Mouse (Mus musculus): ENCODE data around the gene Gpr26. TPM values are rescaled to one million over a fixed set of nuclear protein-coding genes. Genes with fewer than 3 reads are reported as not detected.

Gene Gpr26
- polyA plus RNA-seq (2012; rRNA removed) = not detected in 2 replicates

GRCm38 (mm10) chr7:131966023-131966915, at the start of gene Gpr26:
Gene Gpr26, plus strand, starts transcription at chr7:131966460.

Other genes starting within 250 kb of the Gpr26 start
- 6.3 and 7.0 TPM in 2 replicates for gene Cpxm2, start 188.3 kb downstream of the Gpr26 start, polyA plus RNA-seq (2012; rRNA removed)